13 mouse cellular contexts compared by ENCODE assay signal in the genomic region with DNA sequence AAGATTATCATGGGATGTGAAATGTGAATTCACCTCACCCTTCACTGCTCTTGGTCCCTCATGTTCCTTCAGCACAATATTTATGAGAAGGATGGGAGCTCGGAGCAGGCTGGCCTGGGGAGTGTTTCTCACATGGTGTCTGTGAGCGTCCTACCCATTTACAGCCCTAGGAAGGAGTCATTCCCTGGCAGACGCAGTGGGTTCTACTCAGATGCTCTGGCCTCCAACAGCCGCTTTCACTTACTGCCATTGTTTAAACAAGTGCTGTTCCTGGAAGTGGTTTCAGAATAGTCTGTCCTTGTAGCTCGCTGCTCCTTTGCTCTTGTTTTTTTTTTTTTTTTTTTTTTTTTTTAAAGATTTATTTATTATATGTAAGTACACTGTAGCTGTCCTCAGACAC. TPM values are rescaled to one million over a fixed set of nuclear protein-coding genes. Genes with fewer than 3 reads are reported as not detected.
DNase-seq lines count a peak whose midpoint lies in the region; ATAC-seq and TF ChIP-seq lines count a peak whose summit lies in the region.
"Had no signal": no experiment of that assay in that cellular context is flagged by ENCODE, and none has a peak within 500 bp of the region (broad histone marks: within the 10 kb centered on the region; RNA-seq: fewer than 3 reads in every experiment).

No protein-coding gene starts in this region.

- no peak for TF ChIP-seq CTCF in liver, adult 2 months (IDR thresholded peaks at IDR 0.05; ENCODE audit: low read depth, low read length)

- peak; percentile 47 for DNase-seq in liver, adult 2 months (ENCODE audit: extremely low read depth, low read depth, low spot score)
- DNase-seq in lung, postnatal 25 days (ENCODE audit: low spot score): peak; percentile 49
- DNase-seq in testis, postnatal 14 days (ENCODE audit: low spot score): peak; percentile 23
- DNase-seq in adrenal gland, adult 2 months: no peak
- DNase-seq: cerebellum, postnatal 10 days; lung, embryonic 14.5 days; right cerebral cortex, postnatal 14 days had no signal

- H3K4me2 ChIP-seq in liver, embryonic 12.5 days: no peak overlapping the region
- no peak overlapping the region for H3K4me2 ChIP-seq in intestine, embryonic 16.5 days (ENCODE audit: low read depth, low read length)
- H3K4me2 ChIP-seq in midbrain, embryonic 15.5 days: no peak overlapping the region
- H3K4me2 ChIP-seq: forebrain, embryonic 15.5 days; hindbrain, embryonic 13.5 days; lung, embryonic 14.5 days had no signal

- no peaks in the 10 kb centered on the region for H3K9me3 ChIP-seq in liver, embryonic 12.5 days (replicated peaks)
- H3K9me3 ChIP-seq in intestine, embryonic 16.5 days (ENCODE audit: control insufficient read depth, low read length): no peaks in the 10 kb centered on the region
- no peaks in the 10 kb centered on the region for H3K9me3 ChIP-seq in midbrain, embryonic 15.5 days
- H3K9me3 ChIP-seq: forebrain, embryonic 15.5 days; hindbrain, embryonic 13.5 days had no signal

- no peaks in the 10 kb centered on the region for H3K36me3 ChIP-seq in liver, adult 2 months (ENCODE audit: control insufficient read depth, insufficient read depth, low read length)
- H3K36me3 ChIP-seq in liver, embryonic 12.5 days: no peaks in the 10 kb centered on the region
- H3K36me3 ChIP-seq in intestine, embryonic 16.5 days (ENCODE audit: control insufficient read depth, insufficient read depth, low read length): no peaks in the 10 kb centered on the region
- H3K36me3 ChIP-seq in midbrain, embryonic 15.5 days (replicated peaks): no peaks in the 10 kb centered on the region
- H3K36me3 ChIP-seq: forebrain, embryonic 15.5 days; hindbrain, embryonic 13.5 days had no signal

- no peaks in the 10 kb centered on the region for H3K27me3 ChIP-seq in liver, adult 2 months (ENCODE audit: control insufficient read depth, insufficient read depth, low read length)
- H3K27me3 ChIP-seq in liver, embryonic 12.5 days (replicated peaks): no peaks in the 10 kb centered on the region
- no peaks in the 10 kb centered on the region for H3K27me3 ChIP-seq in intestine, embryonic 16.5 days (replicated peaks; ENCODE audit: control insufficient read depth, insufficient read depth, low read length)
- H3K27me3 ChIP-seq in midbrain, embryonic 15.5 days (replicated peaks): no peaks in the 10 kb centered on the region
- H3K27me3 ChIP-seq: forebrain, embryonic 15.5 days; hindbrain, embryonic 13.5 days had no signal

- no peak for ATAC-seq in liver, embryonic 12.5 days
- 0 out of 2 replicates have a peak, but pooled peaks have one; percentile 26 for ATAC-seq in intestine, embryonic 16.5 days
- no peak for ATAC-seq in midbrain, embryonic 15.5 days (replicated peaks)
- ATAC-seq: forebrain, embryonic 15.5 days had no signal

- peaks cover 10% of the 10 kb centered on the region; the same call in 1 of the 2 replicates for H3K79me2 ChIP-seq in liver, adult 2 months (ENCODE audit: control insufficient read depth, insufficient read depth, low read length)

- H3K4me3 ChIP-seq in liver, adult 2 months (ENCODE audit: insufficient read depth, low read depth, low read length): no peak overlapping the region
- H3K4me3 ChIP-seq in liver, embryonic 12.5 days: no peak overlapping the region
- no peak overlapping the region for H3K4me3 ChIP-seq in intestine, embryonic 16.5 days (ENCODE audit: low read length)
- H3K4me3 ChIP-seq in midbrain, embryonic 15.5 days: no peak overlapping the region
- H3K4me3 ChIP-seq: forebrain, embryonic 15.5 days; hindbrain, embryonic 13.5 days had no signal

- H3K9ac ChIP-seq in liver, adult 2 months (ENCODE audit: low read depth, low read length): no peak overlapping the region
- H3K9ac ChIP-seq in liver, embryonic 12.5 days: no peak overlapping the region
- no peak overlapping the region for H3K9ac ChIP-seq in intestine, embryonic 16.5 days (ENCODE audit: low read depth, low read length)
- H3K9ac ChIP-seq in midbrain, embryonic 15.5 days: no peak overlapping the region
- H3K9ac ChIP-seq: forebrain, embryonic 15.5 days; hindbrain, embryonic 13.5 days; lung, embryonic 14.5 days had no signal

- H3K4me1 ChIP-seq in liver, adult 2 months (ENCODE audit: control insufficient read depth, insufficient read depth, low read length): peaks cover 16% of the 10 kb centered on the region
- H3K4me1 ChIP-seq in liver, embryonic 12.5 days: peaks cover 18% of the 10 kb centered on the region
- peaks cover 11% of the 10 kb centered on the region for H3K4me1 ChIP-seq in intestine, embryonic 16.5 days (ENCODE audit: control insufficient read depth, insufficient read depth, low read length)
- peaks cover 6% of the 10 kb centered on the region; the same call in 1 of the 2 replicates for H3K4me1 ChIP-seq in midbrain, embryonic 15.5 days
- H3K4me1 ChIP-seq: forebrain, embryonic 15.5 days had no signal

- H3K27ac ChIP-seq in liver, adult 2 months (replicated peaks; ENCODE audit: insufficient read depth, low read depth, low read length): peak overlapping the region; percentile 1; the same call in 1 of the 2 replicates
- H3K27ac ChIP-seq in liver, embryonic 12.5 days: no peak overlapping the region
- 0 out of 2 replicates have a peak overlapping the region, but pooled peaks have one; percentile 5 for H3K27ac ChIP-seq in intestine, embryonic 16.5 days (ENCODE audit: low read length)
- no peak overlapping the region for H3K27ac ChIP-seq in midbrain, embryonic 15.5 days
- H3K27ac ChIP-seq: forebrain, embryonic 15.5 days; hindbrain, embryonic 13.5 days; kidney, postnatal 0 days had no signal

- 39% methylated on average over 5 of the region's 5 CpGs for WGBS in liver, adult 2 months
- 76% methylated on average over 5 of the region's 5 CpGs for WGBS in liver, embryonic 12.5 days (ENCODE audit: insufficient replicate concordance)
- 27% methylated on average over 5 of the region's 5 CpGs for WGBS in intestine, embryonic 16.5 days
- WGBS in midbrain, embryonic 15.5 days: 87% methylated on average over 5 of the region's 5 CpGs

- no peak for TF ChIP-seq POLR2A in liver, adult 2 months (IDR thresholded peaks at IDR 0.05; ENCODE audit: extremely low read depth, insufficient read depth, low read length)

RNA-seq across cellular contexts. Expression of gene Abl1, which starts 45.4 kb away (rescaled TPM):
- 13.0 and 14.1 TPM in 2 replicates for total RNA-seq in liver, adult 2 months (2014; rRNA removed)
- 11.0 and 13.9 TPM in 2 replicates for polyA plus RNA-seq in liver, adult 2 months (2012; rRNA removed)
- polyA plus RNA-seq in liver, embryonic 12.5 days (2016; fragmentation: Nextera tagmentation; extraction: Ambion mirVana): 12.9 and 13.4 TPM in 2 replicates
- polyA plus RNA-seq in intestine, embryonic 16.5 days (2015; fragmentation: Nextera tagmentation; extraction: Ambion mirVana): 25.1 and 26.2 TPM in 2 replicates
- polyA plus RNA-seq in midbrain, embryonic 15.5 days (2015; fragmentation: Nextera tagmentation; extraction: Ambion mirVana): 21.7 and 22.0 TPM in 2 replicates
- 10 to 100 TPM; 57.0 to 62.7 TPM for total RNA-seq in adrenal gland, adult 2 months (2021)
- 56.0 and 63.5 TPM in 2 replicates for polyA plus RNA-seq in adrenal gland, adult 2 months (2012; rRNA removed)

Comparison
In these comparisons a context has a peak if more than half of its experiments do, and no peak if none do; other contexts are left out.
1. H3K27ac ChIP-seq: peak in liver, adult 2 months (single experiment) and intestine, embryonic 16.5 days (single experiment); none in liver, embryonic 12.5 days (single experiment) and midbrain, embryonic 15.5 days (single experiment).